Mouse (Mus musculus): Measurements from ENCODE around the gene Slc35e3. TPM values are rescaled to one million over a fixed set of nuclear protein-coding genes. Genes with fewer than 3 reads are reported as not detected.

Slc35e3 gene
- polyA plus RNA-seq, 1 experiment from 2014 or later = 19.4 TPM

- Histone ChIP-seq H3K9ac (ENCODE audit: low read length) (no peak overlapping the region), H3K36me3 (ENCODE audit: control insufficient read depth, insufficient read depth, low read length) (peaks cover 45% of the 10 kb centered on the region), H3K27ac (replicated peaks) (no peak overlapping the region), H3K27me3 (ENCODE audit: control insufficient read depth, insufficient read depth, low read length) (no peaks in the 10 kb centered on the region), H3K4me3 (ENCODE audit: low read depth, low read length) (no peak overlapping the region), H3K9me3 (ENCODE audit: control insufficient read depth, low read length) (no peaks in the 10 kb centered on the region), H3K4me2 (replicated peaks; ENCODE audit: low read depth) (no peak overlapping the region), H3K4me1 (replicated peaks; ENCODE audit: control insufficient read depth, insufficient read depth) (no peaks in the 10 kb centered on the region)
- no peak for TF ChIP-seq CTCF (IDR thresholded peaks at IDR 0.05; ENCODE audit: low read depth)
- no peak for TF ChIP-seq EP300 (optimal IDR thresholded peaks at IDR 0.05)
- 92% methylated on average over 3 of the region's 3 CpGs for WGBS
- DNase-seq (ENCODE audit: low spot score) (no peak), ATAC-seq (ENCODE audit: low FRiP score, low TSS enrichment) (no peak)
These were observed 48.5 kb downstream of the Slc35e3 start for GRCm38 (mm10) chr10:117697561-117698115.

DNA sequence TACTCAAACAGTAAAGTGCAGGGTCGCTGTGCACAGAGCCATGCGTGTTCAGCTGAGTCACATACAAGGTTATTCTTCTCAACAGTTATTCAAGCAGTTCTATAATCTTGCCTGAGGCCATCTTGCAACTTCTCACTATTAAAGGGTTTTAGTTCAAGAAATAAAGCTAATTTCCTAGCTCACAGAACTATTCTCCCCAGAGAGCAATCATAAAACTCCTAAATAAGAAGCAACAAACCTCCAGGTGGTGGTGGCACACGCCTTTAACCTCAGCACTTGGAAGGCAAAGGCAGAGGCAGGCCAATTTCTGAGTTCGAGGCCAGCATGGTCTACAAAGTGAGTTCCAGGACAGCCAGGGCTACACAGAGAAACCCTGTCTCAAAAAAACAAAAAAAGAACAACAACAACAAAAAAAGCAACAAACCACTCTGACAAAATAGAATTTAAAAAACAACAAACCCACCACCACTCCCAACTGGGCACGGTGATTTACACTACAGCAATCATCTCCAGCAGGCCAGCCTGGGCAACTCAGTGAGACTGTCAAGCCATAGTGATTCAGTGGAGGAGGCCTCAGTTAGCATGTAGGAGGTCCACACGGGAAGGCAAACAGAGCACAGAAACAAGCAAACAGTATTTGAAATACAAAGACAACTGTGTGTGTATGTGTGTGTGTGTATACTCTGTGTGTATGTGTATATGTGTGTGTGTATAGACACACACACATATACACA is 49.2 kb downstream of the Slc35e3 start:
- peaks cover 48% of the 10 kb centered on the region for H3K36me3 ChIP-seq (ENCODE audit: control insufficient read depth, insufficient read depth, low read length)
- ATAC-seq (ENCODE audit: low FRiP score, low TSS enrichment) = no peak
- no peaks in the 10 kb centered on the region for H3K9me3 ChIP-seq (ENCODE audit: control insufficient read depth, low read length)
- no peaks in the 10 kb centered on the region for H3K4me1 ChIP-seq (replicated peaks; ENCODE audit: control insufficient read depth, insufficient read depth)
- no peak overlapping the region for H3K4me3 ChIP-seq (ENCODE audit: low read depth, low read length)
- no peak overlapping the region for H3K27ac ChIP-seq (replicated peaks)
- no peak overlapping the region for H3K9ac ChIP-seq (ENCODE audit: low read length)
- no peaks in the 10 kb centered on the region for H3K27me3 ChIP-seq (ENCODE audit: control insufficient read depth, insufficient read depth, low read length)
- WGBS = 89% methylated on average over 6 of the region's 6 CpGs
- no peak for TF ChIP-seq EP300 (optimal IDR thresholded peaks at IDR 0.05)
- no peak for TF ChIP-seq CTCF (IDR thresholded peaks at IDR 0.05; ENCODE audit: low read depth)
- DNase-seq (ENCODE audit: low spot score) = no peak
- H3K4me2 ChIP-seq (replicated peaks; ENCODE audit: low read depth) = no peak overlapping the region

DNA sequence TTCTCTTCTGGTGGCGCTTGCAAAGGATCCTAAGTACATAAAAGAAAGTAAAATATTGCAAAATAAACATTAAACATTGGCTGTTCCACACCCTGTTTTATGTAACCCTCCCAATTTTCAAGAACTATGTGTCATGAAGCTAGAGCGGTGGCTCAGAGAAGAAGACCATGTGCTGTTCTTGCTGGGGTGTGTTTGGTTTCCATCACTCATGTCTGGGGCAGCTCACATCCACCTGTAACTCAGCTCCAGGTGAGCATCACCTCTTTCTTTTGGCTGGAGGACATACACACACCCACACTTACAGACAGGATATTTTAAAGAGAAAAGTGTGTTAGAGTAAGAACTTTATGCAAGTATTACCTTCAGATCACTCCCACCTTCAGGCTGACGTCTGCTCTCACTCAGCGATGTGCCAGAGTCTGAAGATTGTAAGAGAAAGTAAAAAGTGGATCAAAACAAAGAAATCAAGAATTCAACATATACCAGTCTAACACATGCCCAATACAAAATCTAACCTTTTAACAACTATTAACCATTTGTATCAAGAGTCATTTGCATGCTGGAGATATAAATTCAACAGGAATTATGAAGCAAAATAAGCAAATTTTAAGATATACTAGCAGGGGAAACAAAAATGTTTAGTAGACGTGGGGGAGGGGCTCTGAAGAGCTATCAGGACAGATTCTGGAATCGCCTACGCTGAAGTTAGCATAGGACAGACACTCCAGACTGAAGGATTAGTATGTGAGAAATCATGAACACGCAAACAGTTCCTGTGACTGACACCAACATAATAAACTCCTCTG is 49.9 kb downstream of the Slc35e3 start:
- H3K9me3 ChIP-seq (ENCODE audit: control insufficient read depth, low read length) = no peaks in the 10 kb centered on the region
- H3K36me3 ChIP-seq (ENCODE audit: control insufficient read depth, insufficient read depth, low read length) = peaks cover 48% of the 10 kb centered on the region
- no peak overlapping the region for H3K27ac ChIP-seq (replicated peaks)
- no peak for TF ChIP-seq EP300 (optimal IDR thresholded peaks at IDR 0.05)
- ATAC-seq (ENCODE audit: low FRiP score, low TSS enrichment) (no peak), DNase-seq (ENCODE audit: low spot score) (no peak)
- no peak overlapping the region for H3K4me2 ChIP-seq (replicated peaks; ENCODE audit: low read depth)
- WGBS = 77% methylated on average over 8 of the region's 8 CpGs
- no peaks in the 10 kb centered on the region for H3K27me3 ChIP-seq (ENCODE audit: control insufficient read depth, insufficient read depth, low read length)
- no peaks in the 10 kb centered on the region for H3K4me1 ChIP-seq (replicated peaks; ENCODE audit: control insufficient read depth, insufficient read depth)
- no peak overlapping the region for H3K9ac ChIP-seq (ENCODE audit: low read length)
- H3K4me3 ChIP-seq (ENCODE audit: low read depth, low read length) = no peak overlapping the region

DNA sequence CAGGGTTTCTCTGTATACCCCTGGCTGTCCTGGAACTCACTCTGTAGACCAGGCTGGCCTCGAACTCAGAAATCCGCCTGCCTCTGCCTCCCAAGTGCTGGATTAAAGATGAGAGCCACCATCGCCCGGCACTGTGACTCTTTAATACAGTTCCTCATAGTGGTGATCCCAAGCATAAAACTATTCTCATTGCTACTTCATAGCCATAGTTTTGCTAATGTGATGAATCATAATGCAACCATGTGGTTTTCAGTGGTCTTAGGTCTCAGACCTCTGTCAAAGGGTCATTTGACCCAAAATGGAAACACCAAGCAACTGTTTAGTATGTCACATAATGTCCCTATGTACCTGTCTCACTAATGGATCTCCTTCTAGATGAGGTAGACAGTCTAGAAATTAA is 50.6 kb downstream of the Slc35e3 start:
- ATAC-seq (ENCODE audit: low FRiP score, low TSS enrichment) = no peak
- no peaks in the 10 kb centered on the region for H3K4me1 ChIP-seq (replicated peaks; ENCODE audit: control insufficient read depth, insufficient read depth)
- H3K27ac ChIP-seq (replicated peaks) = no peak overlapping the region
- H3K4me2 ChIP-seq (replicated peaks; ENCODE audit: low read depth) = no peak overlapping the region
- H3K36me3 ChIP-seq (ENCODE audit: control insufficient read depth, insufficient read depth, low read length) = peaks cover 49% of the 10 kb centered on the region
- no peak overlapping the region for H3K4me3 ChIP-seq (ENCODE audit: low read depth, low read length)
- no peaks in the 10 kb centered on the region for H3K9me3 ChIP-seq (ENCODE audit: control insufficient read depth, low read length)
- no peak for TF ChIP-seq CTCF (IDR thresholded peaks at IDR 0.05; ENCODE audit: low read depth)
- no peak for TF ChIP-seq EP300 (optimal IDR thresholded peaks at IDR 0.05)
- H3K27me3 ChIP-seq (ENCODE audit: control insufficient read depth, insufficient read depth, low read length) = no peaks in the 10 kb centered on the region
- DNase-seq (ENCODE audit: low spot score) = no peak
- WGBS = 95% methylated on average over 4 of the region's 4 CpGs
- H3K9ac ChIP-seq (ENCODE audit: low read length) = no peak overlapping the region

DNA sequence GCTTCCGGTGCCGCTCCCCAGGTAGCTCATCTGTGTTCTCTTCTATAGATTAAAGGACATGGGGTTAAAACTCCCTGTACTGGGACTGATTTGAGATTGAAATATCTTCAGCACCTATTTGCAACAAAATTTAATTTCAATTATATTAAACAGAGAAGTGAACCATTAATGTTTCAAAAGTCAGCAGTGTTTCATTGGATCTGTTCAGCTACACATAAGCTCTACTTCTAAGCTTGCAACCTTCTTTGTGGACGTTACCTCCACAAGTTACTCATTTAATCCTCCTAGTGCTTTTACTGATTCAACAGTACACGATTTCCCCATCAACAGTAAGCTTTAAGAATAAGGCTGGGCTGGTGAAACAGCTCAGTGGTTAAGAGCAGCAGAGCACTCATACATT is 51.1 kb downstream of the Slc35e3 start:
- TF ChIP-seq CTCF (IDR thresholded peaks at IDR 0.05; ENCODE audit: low read depth) (no peak), EP300 (optimal IDR thresholded peaks at IDR 0.05) (no peak)
- Histone ChIP-seq H3K9me3 (ENCODE audit: control insufficient read depth, low read length) (no peaks in the 10 kb centered on the region), H3K36me3 (ENCODE audit: control insufficient read depth, insufficient read depth, low read length) (peaks cover 48% of the 10 kb centered on the region), H3K27me3 (ENCODE audit: control insufficient read depth, insufficient read depth, low read length) (no peaks in the 10 kb centered on the region), H3K4me1 (replicated peaks; ENCODE audit: control insufficient read depth, insufficient read depth) (no peaks in the 10 kb centered on the region), H3K4me2 (replicated peaks; ENCODE audit: low read depth) (no peak overlapping the region), H3K4me3 (ENCODE audit: low read depth, low read length) (no peak overlapping the region), H3K27ac (replicated peaks) (no peak overlapping the region), H3K9ac (ENCODE audit: low read length) (no peak overlapping the region)
- ATAC-seq (ENCODE audit: low FRiP score, low TSS enrichment) (no peak), DNase-seq (ENCODE audit: low spot score) (no peak)
- WGBS = 90% methylated on average over 4 of the region's 4 CpGs

Data from stomach, postnatal 0 days (tissue).